Mouse (Mus musculus) MEL (cell line): ENCODE results near the gene Mboat2. TPM values are rescaled to one million over a fixed set of nuclear protein-coding genes. Genes with fewer than 3 reads are reported as not detected.

Experiments used
- DNase-seq: peaks from one replicate; pipeline ENCODE4 v3.0.0; 2011; ENCODE audit warnings: low read depth, low spot score
- H3K27ac ChIP-seq: 2 replicates; pipeline ENCODE4 v1.5.1; 2012; ENCODE audit warnings: low read depth, mild to moderate bottlenecking, control low read depth, low read length, moderate library complexity; ENCODE audit not compliant: control insufficient read depth
- H3K27me3 ChIP-seq, 2 experiments: fragments of 150-350 bp in 1 of 2; sonication (generic) in 1 of 2; 2 replicates each; pipeline ENCODE4 v1.6.1; 2012; ENCODE audit warnings: low read length in 2 of 2, mild to moderate bottlenecking in 2 of 2, improper control_type of control experiment in 1 of 2, moderate library complexity in 1 of 2; ENCODE audit not compliant: insufficient read depth in 2 of 2, control insufficient read depth in 1 of 2
- H3K36me3 ChIP-seq, 2 experiments: 2 replicates each; pipeline ENCODE4 v1.6.1; 2012 to 2014; ENCODE audit warnings: low read length in 2 of 2, improper control_type of control experiment in 1 of 2, inconsistent platforms in 1 of 2, mild to moderate bottlenecking in 1 of 2; ENCODE audit not compliant: insufficient read depth in 2 of 2, control insufficient read depth in 1 of 2
- H3K4me1 ChIP-seq, 2 experiments: fragments of 150-350 bp in 1 of 2; sonication (generic) in 1 of 2; 2 replicates each; pipeline ENCODE4 v1.6.1; 2012; ENCODE audit warnings: low read length in 2 of 2, improper control_type of control experiment in 1 of 2, mild to moderate bottlenecking in 1 of 2; ENCODE audit not compliant: insufficient read depth in 2 of 2, control insufficient read depth in 1 of 2
- H3K4me3 ChIP-seq, 2 experiments: fragments of 150-350 bp in 1 of 2; sonication (generic) in 1 of 2; 2 replicates each; pipeline ENCODE4 v1.5.1; 2012; ENCODE audit warnings: low read depth in 2 of 2, low read length in 2 of 2, mild to moderate bottlenecking in 2 of 2, moderate library complexity in 2 of 2, control low read depth in 1 of 2, improper control_type of control experiment in 1 of 2; ENCODE audit not compliant: control insufficient read depth in 1 of 2, insufficient read depth in 1 of 2
- H3K79me2 ChIP-seq: 2 replicates; pipeline ENCODE4 v1.6.1; 2012; ENCODE audit warnings: mild to moderate bottlenecking, low read length, moderate library complexity; ENCODE audit not compliant: control insufficient read depth, poor library complexity, insufficient read depth
- H3K9ac ChIP-seq: 2 replicates; pipeline ENCODE4 v1.6.1; 2012; ENCODE audit warnings: low read depth, mild to moderate bottlenecking, control low read depth, low read length, moderate library complexity; ENCODE audit not compliant: control insufficient read depth, poor library complexity, severe bottlenecking
- H3K9me3 ChIP-seq: fragments of 150-350 bp; sonication (generic); replicated peaks from 2 replicates; pipeline ENCODE4 v1.6.1; 2012; ENCODE audit warnings: mild to moderate bottlenecking, low read length, improper control_type of control experiment, moderate library complexity; ENCODE audit not compliant: insufficient read depth
- BHLHE40 ChIP-seq: IDR thresholded peaks from 2 replicates; pipeline ENCODE4 v1.6.1; 2012; ENCODE audit warnings: low read depth, mild to moderate bottlenecking, inconsistent platforms, low read length, improper control_type of control experiment, borderline replicate concordance
- CHD2 ChIP-seq: IDR thresholded peaks from 2 replicates; pipeline ENCODE4 v1.6.1; 2011; ENCODE audit warnings: low read length, improper control_type of control experiment
- CTCF ChIP-seq, 3 experiments: IDR thresholded peaks in 2 of 3; conservative IDR thresholded peaks in 1 of 3; 2 replicates each; pipeline ENCODE4 v1.5.1; 2011 to 2012; ENCODE audit warnings: low read length in 3 of 3, low read depth in 2 of 3, mild to moderate bottlenecking in 2 of 3, improper control_type of control experiment in 1 of 3, inconsistent platforms in 1 of 3, mixed read lengths in 1 of 3, moderate library complexity in 1 of 3; ENCODE audit not compliant: control insufficient read depth in 1 of 3, insufficient read depth in 1 of 3, poor library complexity in 1 of 3, severe bottlenecking in 1 of 3
- E2F4 ChIP-seq: IDR thresholded peaks from 2 replicates; pipeline ENCODE4 v1.6.1; 2011; ENCODE audit warnings: low read depth, low read length, improper control_type of control experiment, borderline replicate concordance
- GABPA ChIP-seq: IDR thresholded peaks from 2 replicates; pipeline ENCODE4 v1.6.1; 2012; ENCODE audit warnings: low read depth, mild to moderate bottlenecking, inconsistent platforms, low read length, improper control_type of control experiment, moderate library complexity
- MEF2A ChIP-seq: IDR thresholded peaks from 2 replicates; pipeline ENCODE4 v1.6.1; 2014; ENCODE audit warnings: low read depth, mild to moderate bottlenecking, inconsistent platforms, low read length, improper control_type of control experiment; ENCODE audit not compliant: poor library complexity, insufficient replicate concordance, severe bottlenecking; ENCODE audit errors: extremely low read depth
- MYC ChIP-seq: IDR thresholded peaks from 2 replicates; pipeline ENCODE4 v1.6.1; 2011; ENCODE audit warnings: low read depth, mild to moderate bottlenecking, low read length, improper control_type of control experiment, moderate library complexity
- RAD21 ChIP-seq: IDR thresholded peaks from 2 replicates; pipeline ENCODE4 v1.6.1; 2011; ENCODE audit warnings: mild to moderate bottlenecking, low read depth, low read length, improper control_type of control experiment
- RCOR1 ChIP-seq: IDR thresholded peaks from 2 replicates; pipeline ENCODE4 v1.6.1; 2012; ENCODE audit warnings: low read depth, mild to moderate bottlenecking, inconsistent platforms, low read length, improper control_type of control experiment
- SMC3 ChIP-seq: IDR thresholded peaks from 2 replicates; pipeline ENCODE4 v1.6.1; 2011; ENCODE audit warnings: low read depth, low read length, improper control_type of control experiment
- TAL1 ChIP-seq: IDR thresholded peaks from 2 replicates; pipeline ENCODE4 v1.6.1; 2012; ENCODE audit warnings: mild to moderate bottlenecking, inconsistent platforms, low read length, moderate library complexity, mixed read lengths
- TBP ChIP-seq: IDR thresholded peaks from 2 replicates; pipeline ENCODE4 v1.8.0; 2011; ENCODE audit warnings: low read depth, low read length, improper control_type of control experiment
- TCF12 ChIP-seq: IDR thresholded peaks from 2 replicates; pipeline ENCODE4 v1.6.1; 2014; ENCODE audit warnings: low read depth, mild to moderate bottlenecking, inconsistent platforms, low read length, improper control_type of control experiment, moderate library complexity
- ZC3H11A ChIP-seq: IDR thresholded peaks from 2 replicates; pipeline ENCODE4 v1.6.1; 2012; ENCODE audit warnings: low read depth, mild to moderate bottlenecking, inconsistent platforms, low read length, improper control_type of control experiment
- ZKSCAN1 ChIP-seq: IDR thresholded peaks from 2 replicates; pipeline ENCODE4 v1.6.1; 2012; ENCODE audit warnings: low read depth, mild to moderate bottlenecking, inconsistent platforms, low read length, improper control_type of control experiment, moderate library complexity
- polyA plus RNA-seq, 2 experiments: library from polyadenylated mRNA; stranded (reverse) in 1 of 2; unstranded in 1 of 2; fragments of >175 nt in 1 of 2; fragments of >200 nt in 1 of 2; gene quantifications; 2 replicates each; pipeline versions ENCODE4 v1.2.1 to v1.2.4; 2012; ENCODE audit warnings: low replicate concordance in 2 of 2, low read depth in 1 of 2; ENCODE audit not compliant: insufficient read length in 2 of 2, insufficient read depth in 1 of 2, missing spikeins in 1 of 2
- total RNA-seq: library from RNA; depleted of rRNA; stranded (reverse); fragments of 300-350 nt; gene quantifications from 2 replicates; pipeline ENCODE4 v1.2.3, GENCODE M21; 2012

Gene Mboat2
- total and polyA plus RNA-seq, 3 experiments: 13.5 TPM; not detected in 1

GRCm38 (mm10) chr12:24950376-24951046, 119.8 kb downstream of the Mboat2 start:
- Histone ChIP-seq H3K4me1 (no peaks in the 10 kb centered on the region), H3K79me2 (no peaks in the 10 kb centered on the region), H3K4me3 (no peak overlapping the region), H3K36me3 (no peaks in the 10 kb centered on the region), H3K9ac (no peak overlapping the region), H3K9me3 (no peaks in the 10 kb centered on the region), H3K27me3 (no peaks in the 10 kb centered on the region), H3K27ac (no peak overlapping the region)
- peak; percentile 67 for DNase-seq
- TF ChIP-seq ZC3H11A (peak; percentile 56), MEF2A (no peak), RCOR1 (no peak), CHD2 (no peak), ZKSCAN1 (no peak), BHLHE40 (no peak), TBP (no peak), CTCF (IDR thresholded peaks at IDR 0.05 in 2 of 3, conservative IDR thresholded peaks at IDR 0.05 in 1 of 3; ENCODE audit: control insufficient read depth in 1 of 3, insufficient read depth in 1 of 3, low read depth in 2 of 3, low read length in 3 of 3, poor library complexity in 1 of 3, severe bottlenecking in 1 of 3) (peak; percentile 58 to 84 (median 82)), TAL1 (no peak), MYC (no peak), GABPA (no peak), RAD21 (peak; percentile 78), TCF12 (no peak), SMC3 (peak; percentile 76)

- Histone ChIP-seq H3K79me2 (no peaks in the 10 kb centered on the region), H3K36me3 (no peaks in the 10 kb centered on the region), H3K27ac (no peak overlapping the region), H3K4me3 (no peak overlapping the region), H3K9me3 (no peaks in the 10 kb centered on the region), H3K4me1 (no peaks in the 10 kb centered on the region), H3K27me3 (no peaks in the 10 kb centered on the region), H3K9ac (no peak overlapping the region)
- TF ChIP-seq SMC3: peak; percentile 66
- peak; percentile 42 for TF ChIP-seq ZC3H11A
- TF ChIP-seq CTCF (IDR thresholded peaks at IDR 0.05 in 2 of 3, conservative IDR thresholded peaks at IDR 0.05 in 1 of 3; ENCODE audit: control insufficient read depth in 1 of 3, insufficient read depth in 1 of 3, low read depth in 2 of 3, low read length in 3 of 3, poor library complexity in 1 of 3, severe bottlenecking in 1 of 3): peak; percentile 64 to 69 (median 68)
- TF ChIP-seq E2F4: no peak
- TF ChIP-seq RAD21: peak; percentile 67
- peak; percentile 75 for DNase-seq
Measured at GRCm38 (mm10) chr12:24952147-24952546, 121.5 kb downstream of the Mboat2 start.
